Mouse (Mus musculus): ENCODE results near the gene Krtap4-8. TPM values are rescaled to one million over a fixed set of nuclear protein-coding genes. Genes with fewer than 3 reads are reported as not detected.

Krtap4-8 gene
- polyA plus RNA-seq, 1 experiment from 2014 or later: not detected

Other genes starting within 250 kb of the Krtap4-8 start
- gene Krt40, start 237.5 kb downstream of the Krtap4-8 start, polyA plus RNA-seq (2015; fragmentation: Nextera tagmentation; extraction: Ambion mirVana): not detected in 2 replicates
- gene Krtap3-3, start 229.8 kb downstream of the Krtap4-8 start, polyA plus RNA-seq (2015; fragmentation: Nextera tagmentation; extraction: Ambion mirVana): not detected in 2 replicates
- not detected in 2 replicates for gene Krtap3-2, start 223.9 kb downstream of the Krtap4-8 start, polyA plus RNA-seq (2015; fragmentation: Nextera tagmentation; extraction: Ambion mirVana)
- gene Gm11939, start 221.2 kb downstream of the Krtap4-8 start, polyA plus RNA-seq (2015; fragmentation: Nextera tagmentation; extraction: Ambion mirVana): not detected in 2 replicates
- not detected in 2 replicates for gene Krtap3-1, start 214.1 kb downstream of the Krtap4-8 start, polyA plus RNA-seq (2015; fragmentation: Nextera tagmentation; extraction: Ambion mirVana)
- gene Krtap1-5, start 199.7 kb downstream of the Krtap4-8 start, polyA plus RNA-seq (2015; fragmentation: Nextera tagmentation; extraction: Ambion mirVana): not detected in 2 replicates
- not detected in 2 replicates for gene Krtap1-4, start 197.1 kb downstream of the Krtap4-8 start, polyA plus RNA-seq (2015; fragmentation: Nextera tagmentation; extraction: Ambion mirVana)
- not detected in 2 replicates for gene Krtap1-3, start 189.4 kb downstream of the Krtap4-8 start, polyA plus RNA-seq (2015; fragmentation: Nextera tagmentation; extraction: Ambion mirVana)
- not detected in 2 replicates for gene Krtap9-3, start 182.6 kb downstream of the Krtap4-8 start, polyA plus RNA-seq (2015; fragmentation: Nextera tagmentation; extraction: Ambion mirVana)
- not detected in 2 replicates for gene Gm11938, start 177.4 kb downstream of the Krtap4-8 start, polyA plus RNA-seq (2015; fragmentation: Nextera tagmentation; extraction: Ambion mirVana)
- not detected in 2 replicates for gene Gm11937, start 170.5 kb downstream of the Krtap4-8 start, polyA plus RNA-seq (2015; fragmentation: Nextera tagmentation; extraction: Ambion mirVana)
- not detected in 2 replicates for gene Krtap2-4, start 165.9 kb downstream of the Krtap4-8 start, polyA plus RNA-seq (2015; fragmentation: Nextera tagmentation; extraction: Ambion mirVana)
- gene Gm11562, start 160.3 kb downstream of the Krtap4-8 start, polyA plus RNA-seq (2015; fragmentation: Nextera tagmentation; extraction: Ambion mirVana): not detected in 2 replicates
- gene Krtap4-1, start 152.5 kb downstream of the Krtap4-8 start, polyA plus RNA-seq (2015; fragmentation: Nextera tagmentation; extraction: Ambion mirVana): not detected in 2 replicates
- gene Krtap4-2, start 145.6 kb downstream of the Krtap4-8 start, polyA plus RNA-seq (2015; fragmentation: Nextera tagmentation; extraction: Ambion mirVana): not detected in 2 replicates
- not detected in 2 replicates for gene Krtap4-7, start 136.6 kb downstream of the Krtap4-8 start, polyA plus RNA-seq (2015; fragmentation: Nextera tagmentation; extraction: Ambion mirVana)
- gene Gm11555, start 130.5 kb downstream of the Krtap4-8 start, polyA plus RNA-seq (2015; fragmentation: Nextera tagmentation; extraction: Ambion mirVana): not detected in 2 replicates
- gene Gm11563, start 121.7 kb downstream of the Krtap4-8 start, polyA plus RNA-seq (2015; fragmentation: Nextera tagmentation; extraction: Ambion mirVana): not detected in 2 replicates
- gene Krtap4-6, start 114.7 kb downstream of the Krtap4-8 start, polyA plus RNA-seq (2015; fragmentation: Nextera tagmentation; extraction: Ambion mirVana): not detected in 2 replicates
- gene Gm14190, start 90.0 kb downstream of the Krtap4-8 start, polyA plus RNA-seq (2015; fragmentation: Nextera tagmentation; extraction: Ambion mirVana): not detected in 2 replicates
- gene Gm14180, start 46.4 kb downstream of the Krtap4-8 start, polyA plus RNA-seq (2015; fragmentation: Nextera tagmentation; extraction: Ambion mirVana): not detected in 2 replicates
- gene Gm11595, start 7.8 kb downstream of the Krtap4-8 start, polyA plus RNA-seq (2015; fragmentation: Nextera tagmentation; extraction: Ambion mirVana): not detected in 2 replicates
- not detected in 2 replicates for gene Krtap4-9, start 4.5 kb upstream of the Krtap4-8 start, polyA plus RNA-seq (2015; fragmentation: Nextera tagmentation; extraction: Ambion mirVana)
- not detected in 2 replicates for gene Gm11596, start 12.8 kb upstream of the Krtap4-8 start, polyA plus RNA-seq (2015; fragmentation: Nextera tagmentation; extraction: Ambion mirVana)
- gene Gm11569, start 18.2 kb upstream of the Krtap4-8 start, polyA plus RNA-seq (2015; fragmentation: Nextera tagmentation; extraction: Ambion mirVana): not detected in 2 replicates
- gene Gm11554, start 23.7 kb upstream of the Krtap4-8 start, polyA plus RNA-seq (2015; fragmentation: Nextera tagmentation; extraction: Ambion mirVana): not detected in 2 replicates
- gene Krtap4-13, start 29.2 kb upstream of the Krtap4-8 start, polyA plus RNA-seq (2015; fragmentation: Nextera tagmentation; extraction: Ambion mirVana): not detected in 2 replicates
- gene Gm11564, start 35.0 kb upstream of the Krtap4-8 start, polyA plus RNA-seq (2015; fragmentation: Nextera tagmentation; extraction: Ambion mirVana): not detected in 2 replicates
- gene 2300003K06Rik, start 57.4 kb upstream of the Krtap4-8 start, polyA plus RNA-seq (2015; fragmentation: Nextera tagmentation; extraction: Ambion mirVana): not detected in 2 replicates
- gene Krtap4-16, start 70.9 kb upstream of the Krtap4-8 start, polyA plus RNA-seq (2015; fragmentation: Nextera tagmentation; extraction: Ambion mirVana): not detected in 2 replicates
- gene Gm11568, start 77.2 kb upstream of the Krtap4-8 start, polyA plus RNA-seq (2015; fragmentation: Nextera tagmentation; extraction: Ambion mirVana): not detected in 2 replicates
- not detected in 2 replicates for gene Gm11559, start 83.8 kb upstream of the Krtap4-8 start, polyA plus RNA-seq (2015; fragmentation: Nextera tagmentation; extraction: Ambion mirVana)
- not detected in 2 replicates for gene Krtap9-1, start 92.7 kb upstream of the Krtap4-8 start, polyA plus RNA-seq (2015; fragmentation: Nextera tagmentation; extraction: Ambion mirVana)
- gene Gm11567, start 98.5 kb upstream of the Krtap4-8 start, polyA plus RNA-seq (2015; fragmentation: Nextera tagmentation; extraction: Ambion mirVana): not detected in 2 replicates
- gene Krtap31-1, start 127.2 kb upstream of the Krtap4-8 start, polyA plus RNA-seq (2015; fragmentation: Nextera tagmentation; extraction: Ambion mirVana): not detected in 2 replicates
- gene Gm11565, start 134.0 kb upstream of the Krtap4-8 start, polyA plus RNA-seq (2015; fragmentation: Nextera tagmentation; extraction: Ambion mirVana): not detected in 2 replicates
- not detected in 2 replicates for gene Krtap31-2, start 155.6 kb upstream of the Krtap4-8 start, polyA plus RNA-seq (2015; fragmentation: Nextera tagmentation; extraction: Ambion mirVana)
- not detected in 2 replicates for gene Krtap9-5, start 167.8 kb upstream of the Krtap4-8 start, polyA plus RNA-seq (2015; fragmentation: Nextera tagmentation; extraction: Ambion mirVana)
- not detected in 2 replicates for gene Krtap29-1, start 198.3 kb upstream of the Krtap4-8 start, polyA plus RNA-seq (2015; fragmentation: Nextera tagmentation; extraction: Ambion mirVana)
- not detected in 2 replicates for gene Krtap16-1, start 205.9 kb upstream of the Krtap4-8 start, polyA plus RNA-seq (2015; fragmentation: Nextera tagmentation; extraction: Ambion mirVana)
- 1.6 and 2.3 TPM in 2 replicates for gene Krtap17-1, start 213.3 kb upstream of the Krtap4-8 start, polyA plus RNA-seq (2015; fragmentation: Nextera tagmentation; extraction: Ambion mirVana)
- gene Krt33a, start 235.5 kb upstream of the Krtap4-8 start, polyA plus RNA-seq (2015; fragmentation: Nextera tagmentation; extraction: Ambion mirVana): not detected in 2 replicates
- not detected in 2 replicates for gene Krt33b, start 249.2 kb upstream of the Krtap4-8 start, polyA plus RNA-seq (2015; fragmentation: Nextera tagmentation; extraction: Ambion mirVana)